Mouse (Mus musculus) liver, embryonic 11.5 days (tissue): ENCODE results near the gene Col4a2. TPM values are rescaled to one million over a fixed set of nuclear protein-coding genes. Genes with fewer than 3 reads are reported as not detected.

Experiments used
- ATAC-seq: fragments of 200-750 bp; cut with Nextera tagmentation; replicated peaks from 2 replicates; pipeline ENCODE4 v1.8.0; 2017; ENCODE audit warnings: moderate number of reproducible peaks, mild to moderate bottlenecking, moderate TSS enrichment, moderate library complexity; ENCODE audit not compliant: low FRiP score
- DNase-seq: peaks from one replicate; pipeline ENCODE4 v3.0.0-alpha.2; 2017; ENCODE audit warnings: low spot score
- H3K27ac ChIP-seq: fragments of 300-500 bp; sonication (generic); 2 replicates; pipeline ENCODE4 v1.5.1; 2014; ENCODE audit warnings: mild to moderate bottlenecking, low read depth, low read length, control low read depth
- H3K27me3 ChIP-seq: fragments of 300-500 bp; sonication (generic); replicated peaks from 2 replicates; pipeline ENCODE4 v1.6.1; 2014; ENCODE audit warnings: low read length, mixed read lengths; ENCODE audit not compliant: control insufficient read depth, insufficient read depth
- H3K36me3 ChIP-seq: fragments of 300-500 bp; sonication (generic); 2 replicates; pipeline ENCODE4 v1.6.1; 2014; ENCODE audit warnings: mild to moderate bottlenecking, low read length, moderate library complexity, mixed read lengths; ENCODE audit not compliant: control insufficient read depth, insufficient read depth
- H3K4me1 ChIP-seq: fragments of 300-500 bp; sonication (generic); replicated peaks from 2 replicates; pipeline ENCODE4 v1.6.1; 2014; ENCODE audit warnings: low read length, mixed read lengths; ENCODE audit not compliant: control insufficient read depth, insufficient read depth
- H3K4me2 ChIP-seq: fragments of 300-500 bp; sonication (generic); 2 replicates; pipeline ENCODE4 v1.6.1; 2014; ENCODE audit warnings: mild to moderate bottlenecking, control low read depth, moderate library complexity
- H3K4me3 ChIP-seq: fragments of 300-500 bp; sonication (generic); 2 replicates; pipeline ENCODE4 v1.5.1; 2014; ENCODE audit warnings: low read depth, low read length, control low read depth
- H3K9ac ChIP-seq: fragments of 300-500 bp; sonication (generic); 2 replicates; pipeline ENCODE4 v1.6.1; 2014; ENCODE audit warnings: low read depth, low read length, control low read depth
- H3K9me3 ChIP-seq: fragments of 300-500 bp; sonication (generic); 2 replicates; pipeline ENCODE4 v1.6.1; 2016; ENCODE audit warnings: low read length, inconsistent platforms, mixed read lengths; ENCODE audit not compliant: control insufficient read depth
- WGBS: fragments of 180-500 bp; shearing (Covaris S2); extraction: QIAGEN DNeasy Blood & Tissue Kit; methylation state at CpG from one replicate; pipeline ENCODE4 v1.1.7; 2014; 5-methylcytosine and 5-hydroxymethylcytosine counted together
- polyA plus RNA-seq: library from polyadenylated mRNA; unstranded; fragments of >200 nt; fragmentation: Nextera tagmentation; extraction: Ambion mirVana; gene quantifications from 2 replicates; pipeline ENCODE4 v1.2.1, GENCODE M21; 2014

The Col4a2 gene
- polyA plus RNA-seq, 1 experiment from 2014 or later = 12.2 TPM

GRCm38 (mm10) chr8:11452152-11452551 lies 139.5 kb downstream of the Col4a2 start:
- ATAC-seq = no peak
- WGBS = 94% methylated on average over 1 of the region's 1 CpGs
- H3K9me3 ChIP-seq = no peaks in the 10 kb centered on the region
- H3K27ac ChIP-seq = no peak overlapping the region
- no peak overlapping the region for H3K4me3 ChIP-seq
- DNase-seq = no peak
- H3K4me2 ChIP-seq = no peak overlapping the region
- H3K4me1 ChIP-seq = 0 out of 2 replicates have a peak, but pooled peaks cover 5% of the 10 kb centered on the region
- H3K9ac ChIP-seq = no peak overlapping the region
- no peaks in the 10 kb centered on the region for H3K27me3 ChIP-seq
- H3K36me3 ChIP-seq = peaks cover 2% of the 10 kb centered on the region; the same call in 1 of the 2 replicates

- Histone ChIP-seq H3K4me2 (no peak overlapping the region), H3K9me3 (no peaks in the 10 kb centered on the region), H3K4me1 (0 out of 2 replicates have a peak, but pooled peaks cover 5% of the 10 kb centered on the region), H3K9ac (no peak overlapping the region), H3K27me3 (no peaks in the 10 kb centered on the region), H3K36me3 (peaks cover 2% of the 10 kb centered on the region; the same call in 1 of the 2 replicates), H3K4me3 (no peak overlapping the region), H3K27ac (no peak overlapping the region)
- ATAC-seq = no peak
- WGBS = 53% methylated on average over 3 of the region's 3 CpGs
- DNase-seq = no peak
These were observed 140.0 kb downstream of the Col4a2 start for GRCm38 (mm10) chr8:11452559-11452958.

- no peak overlapping the region for H3K4me2 ChIP-seq
- DNase-seq = no peak
- no peaks in the 10 kb centered on the region for H3K27me3 ChIP-seq
- no peak overlapping the region; the same call in 1 of the 2 replicates for H3K9ac ChIP-seq
- ATAC-seq = no peak
- no peaks in the 10 kb centered on the region for H3K9me3 ChIP-seq
- H3K4me1 ChIP-seq = peaks cover 9% of the 10 kb centered on the region; the same call in 1 of the 2 replicates
- H3K4me3 ChIP-seq = no peak overlapping the region
- H3K36me3 ChIP-seq = peaks cover 2% of the 10 kb centered on the region; the same call in 1 of the 2 replicates
- WGBS = 28% methylated on average over 4 of the region's 4 CpGs
- no peak overlapping the region for H3K27ac ChIP-seq
These were observed 140.4 kb downstream of the Col4a2 start for GRCm38 (mm10) chr8:11452974-11453373.

GRCm38 (mm10) chr8:11454228-11454627 lies 141.6 kb downstream of the Col4a2 start:
- H3K36me3 ChIP-seq = no peaks in the 10 kb centered on the region
- H3K4me3 ChIP-seq = no peak overlapping the region
- no peak overlapping the region for H3K4me2 ChIP-seq
- 65% methylated on average over 12 of the region's 12 CpGs for WGBS
- H3K4me1 ChIP-seq = peaks cover 13% of the 10 kb centered on the region
- no peaks in the 10 kb centered on the region for H3K27me3 ChIP-seq
- H3K27ac ChIP-seq = no peak overlapping the region
- DNase-seq = no peak
- no peak for ATAC-seq
- H3K9ac ChIP-seq = no peak overlapping the region
- no peaks in the 10 kb centered on the region for H3K9me3 ChIP-seq

GRCm38 (mm10) chr8:11457278-11457677 lies 144.7 kb downstream of the Col4a2 start:
- no peak overlapping the region for H3K4me3 ChIP-seq
- peaks cover 8% of the 10 kb centered on the region for H3K4me1 ChIP-seq
- no peak overlapping the region for H3K9ac ChIP-seq
- 81% methylated on average over 3 of the region's 3 CpGs for WGBS
- H3K4me2 ChIP-seq = no peak overlapping the region
- no peak overlapping the region for H3K27ac ChIP-seq
- ATAC-seq (no peak), DNase-seq (no peak)
- H3K36me3 ChIP-seq = no peaks in the 10 kb centered on the region
- no peaks in the 10 kb centered on the region for H3K27me3 ChIP-seq
- H3K9me3 ChIP-seq = no peaks in the 10 kb centered on the region

- H3K9me3 ChIP-seq = no peaks in the 10 kb centered on the region
- no peak for DNase-seq
- no peaks in the 10 kb centered on the region for H3K27me3 ChIP-seq
- H3K36me3 ChIP-seq = no peaks in the 10 kb centered on the region
- H3K4me3 ChIP-seq = no peak overlapping the region
- H3K4me1 ChIP-seq = peaks cover 8% of the 10 kb centered on the region
- 33% methylated on average over 12 of the region's 12 CpGs for WGBS
- peak overlapping the region; percentile 56 for H3K27ac ChIP-seq
- H3K9ac ChIP-seq = no peak overlapping the region
- H3K4me2 ChIP-seq = peak overlapping the region; percentile 27
- ATAC-seq = peak; percentile 62
These were observed 145.6 kb downstream of the Col4a2 start for GRCm38 (mm10) chr8:11457981-11458836.

- 44% methylated on average over 5 of the region's 5 CpGs for WGBS
- H3K4me3 ChIP-seq = no peak overlapping the region
- peaks cover 8% of the 10 kb centered on the region for H3K4me1 ChIP-seq
- H3K27ac ChIP-seq = peak overlapping the region; percentile 56
- no peak overlapping the region for H3K9ac ChIP-seq
- no peaks in the 10 kb centered on the region for H3K27me3 ChIP-seq
- ATAC-seq (0 out of 2 replicates have a peak, but pooled peaks have one; percentile 19), DNase-seq (no peak)
- H3K36me3 ChIP-seq = no peaks in the 10 kb centered on the region
- H3K9me3 ChIP-seq = no peaks in the 10 kb centered on the region
- no peak overlapping the region; the same call in 1 of the 2 replicates for H3K4me2 ChIP-seq
These were observed 146.4 kb downstream of the Col4a2 start for GRCm38 (mm10) chr8:11459016-11459415.

- H3K27me3 ChIP-seq = no peaks in the 10 kb centered on the region
- ATAC-seq (no peak), DNase-seq (no peak)
- H3K9me3 ChIP-seq = no peaks in the 10 kb centered on the region
- peaks cover 10% of the 10 kb centered on the region for H3K4me1 ChIP-seq
- H3K36me3 ChIP-seq = no peaks in the 10 kb centered on the region
- no peak overlapping the region for H3K27ac ChIP-seq
- no peak overlapping the region for H3K4me2 ChIP-seq
- no peak overlapping the region for H3K9ac ChIP-seq
- no peak overlapping the region for H3K4me3 ChIP-seq
- 47% methylated on average over 2 of the region's 2 CpGs for WGBS
These were observed 148.3 kb downstream of the Col4a2 start for GRCm38 (mm10) chr8:11460934-11461333.

GRCm38 (mm10) chr8:11461847-11462246 lies 149.2 kb downstream of the Col4a2 start:
- Histone ChIP-seq H3K4me1 (peaks cover 10% of the 10 kb centered on the region), H3K9me3 (no peaks in the 10 kb centered on the region), H3K27ac (no peak overlapping the region), H3K27me3 (no peaks in the 10 kb centered on the region), H3K36me3 (no peaks in the 10 kb centered on the region), H3K4me2 (no peak overlapping the region), H3K4me3 (no peak overlapping the region), H3K9ac (no peak overlapping the region)
- DNase-seq (no peak), ATAC-seq (no peak)
- WGBS = 46% methylated on average over 2 of the region's 2 CpGs
